Mouse (Mus musculus): ENCODE measurements around the gene Ugt1a6b. TPM values are rescaled to one million over a fixed set of nuclear protein-coding genes. Genes with fewer than 3 reads are reported as not detected.
"Not testable (repeated sequence)": the region's sequence is repeated elsewhere in the genome, so short reads cannot be mapped to it uniquely, and the experiment has no call there.

Gene Ugt1a6b
- polyA plus RNA-seq, 2 experiments = 0.24 to 1.0 TPM

DNA sequence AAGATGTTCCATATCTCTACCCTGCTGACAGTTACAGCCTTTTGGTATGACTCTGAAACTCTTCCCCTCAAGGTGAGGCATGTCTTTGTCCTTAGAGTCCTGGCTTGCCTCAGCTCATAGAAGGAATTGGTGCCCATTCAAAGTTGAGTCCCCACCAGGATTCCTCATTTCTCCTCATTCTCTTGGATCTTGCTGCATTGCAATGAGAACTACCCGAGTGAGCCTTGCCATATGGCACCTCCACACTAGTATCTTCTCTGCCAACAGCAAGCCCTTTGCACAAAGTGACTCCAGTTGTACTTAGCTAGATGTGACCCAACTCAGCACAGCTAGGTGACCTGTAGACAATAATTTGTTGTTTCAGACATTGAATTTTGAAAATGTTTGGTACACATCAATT, 120.5 kb downstream of the Ugt1a6b start:
- no peak for ATAC-seq (ENCODE audit: low FRiP score, low read depth)
- WGBS = 60% methylated on average over 1 of the region's 1 CpGs
- Histone ChIP-seq H3K9ac (ENCODE audit: low read depth, low read length, severe bottlenecking) (no peak overlapping the region), H3K4me3 (replicated peaks; ENCODE audit: low read length) (no peak overlapping the region), H3K27ac (replicated peaks; ENCODE audit: low read depth, low read length) (no peak overlapping the region), H3K9me3 (ENCODE audit: control insufficient read depth, low read length) (peaks cover 36% of the 10 kb centered on the region), H3K27me3 (ENCODE audit: control insufficient read depth, insufficient read depth, low read length) (no peaks in the 10 kb centered on the region), H3K4me2 (replicated peaks; ENCODE audit: low read depth, low read length, severe bottlenecking) (no peak overlapping the region), H3K36me3 (ENCODE audit: control insufficient read depth, insufficient read depth, low read length) (no peaks in the 10 kb centered on the region), H3K4me1 (ENCODE audit: control insufficient read depth, insufficient read depth, low read length) (no peaks in the 10 kb centered on the region)
- TF ChIP-seq POLR2A (IDR thresholded peaks at IDR 0.05; ENCODE audit: borderline replicate concordance, extremely low read depth, insufficient read depth, insufficient read length) = no peak
- DNase-seq (ENCODE audit: low spot score) = no peak

DNA sequence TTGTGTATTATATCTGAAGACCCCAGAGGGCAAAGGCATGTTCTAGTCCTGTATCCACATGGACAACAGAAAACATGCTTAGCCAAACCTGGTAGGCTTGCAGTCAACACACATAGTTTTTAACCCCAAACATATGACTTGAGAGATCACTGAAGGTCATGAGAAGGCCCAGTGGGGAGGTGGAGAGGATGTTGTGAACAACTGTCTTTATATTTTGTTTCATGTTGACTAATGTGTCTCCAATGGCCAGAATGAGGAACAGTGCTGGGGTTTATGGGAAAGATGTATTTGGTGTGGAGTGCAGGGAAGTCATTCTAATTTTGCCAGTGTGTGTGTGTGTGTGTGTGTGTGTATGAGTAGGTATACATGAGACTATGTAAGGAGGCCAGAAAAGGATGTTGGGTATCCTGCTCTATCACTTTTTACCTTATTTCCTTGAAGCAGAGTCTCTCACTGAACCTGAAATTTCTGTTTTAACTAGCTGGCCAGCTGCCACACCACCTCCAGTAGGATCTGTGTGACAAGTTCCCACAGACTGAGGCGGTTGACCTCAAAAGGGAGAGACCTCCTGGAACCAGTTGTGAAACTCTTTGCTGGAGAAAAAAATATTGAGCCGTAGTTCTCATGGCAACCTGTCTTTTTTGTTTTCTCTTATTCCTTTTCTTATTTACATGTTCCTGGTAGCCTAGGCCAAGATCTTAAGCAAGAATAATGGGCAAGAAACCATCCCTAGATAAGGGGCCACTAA, 121.2 kb downstream of the Ugt1a6b start:
- Histone ChIP-seq H3K4me2 (replicated peaks; ENCODE audit: low read depth, low read length, severe bottlenecking) (no peak overlapping the region), H3K4me1 (ENCODE audit: control insufficient read depth, insufficient read depth, low read length) (no peaks in the 10 kb centered on the region), H3K27me3 (ENCODE audit: control insufficient read depth, insufficient read depth, low read length) (no peaks in the 10 kb centered on the region), H3K9me3 (ENCODE audit: control insufficient read depth, low read length) (peaks cover 42% of the 10 kb centered on the region), H3K27ac (replicated peaks; ENCODE audit: low read depth, low read length) (no peak overlapping the region), H3K4me3 (replicated peaks; ENCODE audit: low read length) (no peak overlapping the region), H3K9ac (ENCODE audit: low read depth, low read length, severe bottlenecking) (no peak overlapping the region), H3K36me3 (ENCODE audit: control insufficient read depth, insufficient read depth, low read length) (no peaks in the 10 kb centered on the region)
- WGBS = 64% methylated on average over 2 of the region's 2 CpGs
- DNase-seq (ENCODE audit: low spot score) (no peak), ATAC-seq (ENCODE audit: low FRiP score, low read depth) (no peak)
- no peak for TF ChIP-seq POLR2A (IDR thresholded peaks at IDR 0.05; ENCODE audit: borderline replicate concordance, extremely low read depth, insufficient read depth, insufficient read length)

DNA sequence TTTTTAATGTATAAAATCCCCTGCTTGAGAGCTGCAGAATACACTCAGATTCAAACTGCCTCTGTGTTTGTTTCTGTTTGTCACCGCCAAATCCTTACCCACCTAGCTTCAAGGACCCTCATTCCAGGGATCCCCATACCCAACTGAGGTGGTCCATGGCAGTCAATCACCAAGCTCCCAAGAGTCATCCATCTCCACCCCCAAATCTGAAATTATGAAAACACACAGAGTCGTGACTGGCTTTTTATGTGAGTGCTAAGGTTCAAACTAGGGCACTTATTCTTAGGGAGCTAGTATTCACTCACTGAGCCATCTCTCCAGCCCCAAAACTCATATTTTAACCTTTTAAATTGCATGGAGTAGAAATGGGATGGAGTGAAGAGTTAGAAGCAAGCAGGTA, 122.2 kb downstream of the Ugt1a6b start:
- DNase-seq (ENCODE audit: low spot score); ATAC-seq (ENCODE audit: low FRiP score, low read depth); H3K27ac ChIP-seq (replicated peaks; ENCODE audit: low read depth, low read length); H3K4me2 ChIP-seq (replicated peaks; ENCODE audit: low read depth, low read length, severe bottlenecking); H3K4me1 ChIP-seq (ENCODE audit: control insufficient read depth, insufficient read depth, low read length); H3K36me3 ChIP-seq (ENCODE audit: control insufficient read depth, insufficient read depth, low read length); H3K4me3 ChIP-seq (replicated peaks; ENCODE audit: low read length); H3K9ac ChIP-seq (ENCODE audit: low read depth, low read length, severe bottlenecking); H3K27me3 ChIP-seq (ENCODE audit: control insufficient read depth, insufficient read depth, low read length): not testable (repeated sequence)
- WGBS = 45% methylated on average over 2 of the region's 2 CpGs
- peaks cover 53% of the 10 kb centered on the region for H3K9me3 ChIP-seq (ENCODE audit: control insufficient read depth, low read length)

DNA sequence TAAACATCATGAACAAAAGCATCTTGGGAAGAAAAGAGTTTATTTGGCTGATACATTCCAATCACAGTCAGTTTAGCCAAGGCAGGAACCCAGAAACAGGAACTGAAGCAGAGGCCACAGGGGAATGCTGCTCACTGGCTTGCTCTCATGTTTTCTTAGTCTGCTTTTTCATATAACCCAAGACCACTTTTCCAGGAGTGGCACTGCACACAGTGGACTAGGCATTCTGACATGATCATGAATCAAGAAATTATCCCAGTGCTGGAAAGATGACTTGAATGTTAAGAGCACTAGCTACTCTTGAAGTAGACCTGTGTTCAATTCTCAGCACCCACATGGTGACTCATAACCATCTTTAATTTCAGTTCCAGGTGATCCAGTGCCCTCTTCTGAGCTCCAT, 122.7 kb downstream of the Ugt1a6b start:
- Histone ChIP-seq H3K4me3 (replicated peaks; ENCODE audit: low read length) (no peak overlapping the region), H3K4me1 (ENCODE audit: control insufficient read depth, insufficient read depth, low read length) (no peaks in the 10 kb centered on the region), H3K27me3 (ENCODE audit: control insufficient read depth, insufficient read depth, low read length) (no peaks in the 10 kb centered on the region), H3K36me3 (ENCODE audit: control insufficient read depth, insufficient read depth, low read length) (no peaks in the 10 kb centered on the region), H3K9me3 (ENCODE audit: control insufficient read depth, low read length) (peaks cover 57% of the 10 kb centered on the region), H3K9ac (ENCODE audit: low read depth, low read length, severe bottlenecking) (no peak overlapping the region), H3K4me2 (replicated peaks; ENCODE audit: low read depth, low read length, severe bottlenecking) (no peak overlapping the region), H3K27ac (replicated peaks; ENCODE audit: low read depth, low read length) (no peak overlapping the region)
- ATAC-seq (ENCODE audit: low FRiP score, low read depth) (no peak), DNase-seq (ENCODE audit: low spot score) (no peak)
- TF ChIP-seq POLR2A (IDR thresholded peaks at IDR 0.05; ENCODE audit: borderline replicate concordance, extremely low read depth, insufficient read depth, insufficient read length) = no peak

DNA sequence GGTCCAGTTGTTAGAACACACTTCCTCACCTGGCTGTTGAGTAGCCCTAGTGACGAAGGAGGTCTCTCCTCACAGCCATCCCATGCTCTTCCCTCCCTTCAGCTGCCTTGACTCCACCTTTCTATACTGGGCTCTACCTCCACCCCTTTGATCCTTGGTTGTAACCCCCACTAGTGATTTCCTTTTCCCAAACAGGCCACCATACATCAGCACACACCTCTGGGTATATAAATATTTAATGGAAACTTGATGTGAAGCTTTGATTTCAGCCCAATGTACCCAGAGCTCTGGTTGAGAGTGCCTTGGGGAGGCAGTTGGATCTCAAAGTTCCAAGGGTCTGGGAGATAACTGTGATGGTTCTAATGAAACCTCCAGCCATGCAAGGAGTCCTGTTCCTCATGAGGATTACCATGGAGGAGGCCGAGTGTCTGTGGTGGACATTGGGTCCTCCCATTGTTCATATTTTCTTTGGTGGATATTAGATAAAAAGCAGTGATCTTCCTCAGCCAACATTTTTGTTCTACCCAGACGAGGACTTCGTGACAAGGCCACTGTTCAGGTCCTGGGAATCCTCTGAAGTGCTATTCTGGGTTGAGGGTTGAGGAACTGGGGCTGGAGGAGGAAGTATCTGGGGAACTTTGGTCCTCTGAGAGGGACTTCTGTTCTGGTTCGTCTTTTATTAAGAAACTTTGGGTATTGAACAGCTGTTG, 123.8 kb downstream of the Ugt1a6b start, which contains the start of gene Mroh2a:
Gene Mroh2a, plus strand, starts transcription at position 317 of the 710 bp plus-strand sequence.
- H3K36me3 ChIP-seq (ENCODE audit: control insufficient read depth, insufficient read depth, low read length) = no peaks in the 10 kb centered on the region
- no peaks in the 10 kb centered on the region for H3K27me3 ChIP-seq (ENCODE audit: control insufficient read depth, insufficient read depth, low read length)
- no peak within 1 kb of the TSS for H3K27ac ChIP-seq (replicated peaks; ENCODE audit: low read depth, low read length)
- no peak within 1 kb of the TSS for H3K4me2 ChIP-seq (replicated peaks; ENCODE audit: low read depth, low read length, severe bottlenecking)
- H3K4me1 ChIP-seq (ENCODE audit: control insufficient read depth, insufficient read depth, low read length) = no peaks in the 10 kb centered on the region
- H3K9ac ChIP-seq (ENCODE audit: low read depth, low read length, severe bottlenecking) = no peak within 1 kb of the TSS
- no peak for TF ChIP-seq POLR2A (IDR thresholded peaks at IDR 0.05; ENCODE audit: borderline replicate concordance, extremely low read depth, insufficient read depth, insufficient read length)
- ATAC-seq (ENCODE audit: low FRiP score, low read depth) (no peak), DNase-seq (ENCODE audit: low spot score) (no peak)
- 55% methylated on average over 5 of the region's 5 CpGs for WGBS
- H3K4me3 ChIP-seq (replicated peaks; ENCODE audit: low read length) = no peak within 1 kb of the TSS
- peaks cover 68% of the 10 kb centered on the region for H3K9me3 ChIP-seq (ENCODE audit: control insufficient read depth, low read length)

All from limb, embryonic 14.5 days (tissue).